Mouse (Mus musculus): ENCODE results near the gene Ccdc93. TPM values are rescaled to one million over a fixed set of nuclear protein-coding genes. Genes with fewer than 3 reads are reported as not detected.

Gene Ccdc93
- polyA plus RNA-seq, 1 experiment from 2014 or later: 16.6 TPM

- no peak for ATAC-seq (ENCODE audit: insufficient number of reproducible peaks, insufficient read depth, low FRiP score, low TSS enrichment, low read depth)
- 0 out of 2 replicates have a peak overlapping the region, but pooled peaks have one; percentile 32 for H3K9ac ChIP-seq
Measured at GRCm38 (mm10) chr1:121527600-121528398, 97.0 kb downstream of the Ccdc93 start.

GRCm38 (mm10) chr1:121528399-121528720, 97.5 kb downstream of the Ccdc93 start, which contains the start of gene Htr5b:
Gene Htr5b (minus strand): TSS chr1:121528465.
- Histone ChIP-seq H3K9me3 (no peaks in the 10 kb centered on the region), H3K4me3 (peak within 1 kb of the TSS; percentile 42), H3K4me2 (peak within 1 kb of the TSS; percentile 82), H3K27me3 (peaks cover 42% of the 10 kb centered on the region), H3K4me1 (peaks cover 17% of the 10 kb centered on the region), H3K9ac (0 out of 2 replicates have a peak within 1 kb of the TSS, but pooled peaks have one; percentile 32), H3K27ac (no peak within 1 kb of the TSS), H3K36me3 (no peaks in the 10 kb centered on the region)
- 4% methylated on average over 11 of the region's 11 CpGs for WGBS
- peak; percentile 88; the same call in 1 of the 2 replicates for ATAC-seq (ENCODE audit: insufficient number of reproducible peaks, insufficient read depth, low FRiP score, low TSS enrichment, low read depth)

More at GRCm38 (mm10) chr1:121527600-121528398, 97.0 kb downstream of the Ccdc93 start:
- no peaks in the 10 kb centered on the region for H3K9me3 ChIP-seq
- peaks cover 42% of the 10 kb centered on the region for H3K27me3 ChIP-seq
- WGBS: 15% methylated on average over 55 of the region's 55 CpGs
- H3K36me3 ChIP-seq: no peaks in the 10 kb centered on the region
- peaks cover 17% of the 10 kb centered on the region for H3K4me1 ChIP-seq
- peak overlapping the region; percentile 82 for H3K4me2 ChIP-seq
- no peak overlapping the region for H3K27ac ChIP-seq
- peak overlapping the region; percentile 42 for H3K4me3 ChIP-seq

GRCm38 (mm10) chr1:121529286-121529685, 98.4 kb downstream of the Ccdc93 start:
- no peaks in the 10 kb centered on the region for H3K9me3 ChIP-seq
- no peak overlapping the region for H3K4me3 ChIP-seq
- WGBS: 80% methylated on average over 6 of the region's 6 CpGs
- peaks cover 42% of the 10 kb centered on the region for H3K27me3 ChIP-seq
- no peaks in the 10 kb centered on the region for H3K36me3 ChIP-seq
- no peak for ATAC-seq (ENCODE audit: insufficient number of reproducible peaks, insufficient read depth, low FRiP score, low TSS enrichment, low read depth)
- H3K27ac ChIP-seq: no peak overlapping the region
- no peak overlapping the region for H3K4me2 ChIP-seq
- no peak overlapping the region for H3K9ac ChIP-seq
- H3K4me1 ChIP-seq: peaks cover 17% of the 10 kb centered on the region

GRCm38 (mm10) chr1:121531439-121531838, 100.6 kb downstream of the Ccdc93 start:
- ATAC-seq (ENCODE audit: insufficient number of reproducible peaks, insufficient read depth, low FRiP score, low TSS enrichment, low read depth): no peak
- no peaks in the 10 kb centered on the region for H3K36me3 ChIP-seq
- peaks cover 17% of the 10 kb centered on the region for H3K4me1 ChIP-seq
- no peak overlapping the region for H3K9ac ChIP-seq
- WGBS: 69% methylated on average over 7 of the region's 7 CpGs
- no peaks in the 10 kb centered on the region for H3K9me3 ChIP-seq
- H3K27me3 ChIP-seq: peaks cover 34% of the 10 kb centered on the region
- H3K27ac ChIP-seq: no peak overlapping the region
- no peak overlapping the region for H3K4me2 ChIP-seq
- H3K4me3 ChIP-seq: no peak overlapping the region

GRCm38 (mm10) chr1:121540361-121540760, 109.5 kb downstream of the Ccdc93 start:
- 84% methylated on average over 8 of the region's 8 CpGs for WGBS
- no peak overlapping the region for H3K4me2 ChIP-seq
- no peak overlapping the region for H3K4me3 ChIP-seq
- no peaks in the 10 kb centered on the region for H3K9me3 ChIP-seq
- no peaks in the 10 kb centered on the region for H3K27me3 ChIP-seq
- ATAC-seq (ENCODE audit: insufficient number of reproducible peaks, insufficient read depth, low FRiP score, low TSS enrichment, low read depth): no peak
- H3K9ac ChIP-seq: no peak overlapping the region
- no peaks in the 10 kb centered on the region for H3K36me3 ChIP-seq
- no peak overlapping the region for H3K27ac ChIP-seq
- no peaks in the 10 kb centered on the region for H3K4me1 ChIP-seq

GRCm38 (mm10) chr1:121546844-121547243, 116.0 kb downstream of the Ccdc93 start:
- 74% methylated on average over 2 of the region's 2 CpGs for WGBS
- Histone ChIP-seq H3K36me3 (peaks cover 13% of the 10 kb centered on the region), H3K4me2 (no peak overlapping the region), H3K9me3 (no peaks in the 10 kb centered on the region), H3K27ac (no peak overlapping the region), H3K4me3 (no peak overlapping the region), H3K27me3 (no peaks in the 10 kb centered on the region), H3K4me1 (no peaks in the 10 kb centered on the region), H3K9ac (no peak overlapping the region)
- ATAC-seq (ENCODE audit: insufficient number of reproducible peaks, insufficient read depth, low FRiP score, low TSS enrichment, low read depth): no peak

GRCm38 (mm10) chr1:121548667-121549066, 117.8 kb downstream of the Ccdc93 start:
- no peak for ATAC-seq (ENCODE audit: insufficient number of reproducible peaks, insufficient read depth, low FRiP score, low TSS enrichment, low read depth)
- H3K4me3 ChIP-seq: no peak overlapping the region
- no peaks in the 10 kb centered on the region for H3K4me1 ChIP-seq
- H3K27me3 ChIP-seq: no peaks in the 10 kb centered on the region
- no peaks in the 10 kb centered on the region for H3K9me3 ChIP-seq
- H3K36me3 ChIP-seq: peaks cover 30% of the 10 kb centered on the region
- H3K27ac ChIP-seq: no peak overlapping the region
- WGBS: 89% methylated on average over 4 of the region's 4 CpGs
- H3K9ac ChIP-seq: no peak overlapping the region
- H3K4me2 ChIP-seq: no peak overlapping the region

- H3K9me3 ChIP-seq: no peaks in the 10 kb centered on the region
- no peak for ATAC-seq (ENCODE audit: insufficient number of reproducible peaks, insufficient read depth, low FRiP score, low TSS enrichment, low read depth)
- H3K4me1 ChIP-seq: no peaks in the 10 kb centered on the region
- H3K27me3 ChIP-seq: no peaks in the 10 kb centered on the region
- no peak overlapping the region for H3K9ac ChIP-seq
- no peak overlapping the region for H3K4me2 ChIP-seq
- 73% methylated on average over 4 of the region's 4 CpGs for WGBS
- peaks cover 36% of the 10 kb centered on the region for H3K36me3 ChIP-seq
- no peak overlapping the region for H3K27ac ChIP-seq
- no peak overlapping the region for H3K4me3 ChIP-seq
Measured at GRCm38 (mm10) chr1:121549456-121549855, 118.6 kb downstream of the Ccdc93 start.

- H3K27me3 ChIP-seq: no peaks in the 10 kb centered on the region
- 84% methylated on average over 16 of the region's 16 CpGs for WGBS
- H3K4me2 ChIP-seq: no peak overlapping the region
- H3K9ac ChIP-seq: no peak overlapping the region
- peaks cover 50% of the 10 kb centered on the region for H3K36me3 ChIP-seq
- H3K9me3 ChIP-seq: no peaks in the 10 kb centered on the region
- ATAC-seq (ENCODE audit: insufficient number of reproducible peaks, insufficient read depth, low FRiP score, low TSS enrichment, low read depth): no peak
- no peaks in the 10 kb centered on the region for H3K4me1 ChIP-seq
- H3K27ac ChIP-seq: no peak overlapping the region
- no peak overlapping the region for H3K4me3 ChIP-seq
Measured at GRCm38 (mm10) chr1:121550801-121551456, 120.1 kb downstream of the Ccdc93 start.

GRCm38 (mm10) chr1:121551457-121551835, 120.6 kb downstream of the Ccdc93 start:
- Histone ChIP-seq H3K9ac (no peak overlapping the region), H3K36me3 (peaks cover 56% of the 10 kb centered on the region), H3K4me2 (no peak overlapping the region), H3K9me3 (no peaks in the 10 kb centered on the region), H3K4me3 (no peak overlapping the region), H3K27me3 (no peaks in the 10 kb centered on the region), H3K4me1 (no peaks in the 10 kb centered on the region), H3K27ac (no peak overlapping the region)
- WGBS: 88% methylated on average over 7 of the region's 7 CpGs
- ATAC-seq (ENCODE audit: insufficient number of reproducible peaks, insufficient read depth, low FRiP score, low TSS enrichment, low read depth): no peak
